Mouse (Mus musculus) kidney, adult 9 months (tissue): Measurements from ENCODE around the gene Pfas.

Experiments used
- DNase-seq: peaks from one replicate; pipeline ENCODE4 v3.0.0; 2022

The Pfas gene

GRCm38 (mm10) chr11:69008182-69009121 lies at the start of gene Pfas:
Pfas (minus strand) TSS chr11:69008460.
- peak; percentile 86 for DNase-seq

- DNase-seq = no peak
Observed at GRCm38 (mm10) chr11:69053848-69054247, 45.6 kb upstream of the Pfas start.

GRCm38 (mm10) chr11:69052824-69053421 lies 44.7 kb upstream of the Pfas start:
- no peak for DNase-seq

- no peak for DNase-seq
Observed at GRCm38 (mm10) chr11:69051771-69052170, 43.5 kb upstream of the Pfas start.

- no peak for DNase-seq
Observed at GRCm38 (mm10) chr11:69050748-69051147, 42.5 kb upstream of the Pfas start.

GRCm38 (mm10) chr11:69048151-69048550 lies 39.9 kb upstream of the Pfas start:
- DNase-seq = no peak

- no peak for DNase-seq
Observed at GRCm38 (mm10) chr11:69047592-69047991, 39.3 kb upstream of the Pfas start.

- DNase-seq = no peak
Observed at GRCm38 (mm10) chr11:69046395-69046774, 38.1 kb upstream of the Pfas start.

GRCm38 (mm10) chr11:69045531-69046394 lies 37.5 kb upstream of the Pfas start, which contains the start of gene Aurkb:
Aurkb (plus strand) TSS chr11:69045647.
- DNase-seq = peak; percentile 79

- DNase-seq = no peak
Observed at GRCm38 (mm10) chr11:69038173-69038572, 29.9 kb upstream of the Pfas start.

GRCm38 (mm10) chr11:69037231-69038061 lies 29.2 kb upstream of the Pfas start:
- DNase-seq = peak; percentile 89

GRCm38 (mm10) chr11:69036486-69037230 lies 28.4 kb upstream of the Pfas start:
- peak; percentile 92 for DNase-seq

- DNase-seq = peak; percentile 95
Observed at GRCm38 (mm10) chr11:69035849-69036248, 27.6 kb upstream of the Pfas start.

- no peak for DNase-seq
Observed at GRCm38 (mm10) chr11:69035411-69035810, 27.2 kb upstream of the Pfas start.

GRCm38 (mm10) chr11:69034585-69034984 lies 26.3 kb upstream of the Pfas start:
- DNase-seq = no peak

GRCm38 (mm10) chr11:69033552-69033951 lies 25.3 kb upstream of the Pfas start:
- DNase-seq = no peak

GRCm38 (mm10) chr11:69028805-69029204 lies 20.5 kb upstream of the Pfas start:
- no peak for DNase-seq

- no peak for DNase-seq
Observed at GRCm38 (mm10) chr11:69026562-69026961, 18.3 kb upstream of the Pfas start.

- DNase-seq = no peak
Observed at GRCm38 (mm10) chr11:69020691-69021090, 12.4 kb upstream of the Pfas start.

- DNase-seq = no peak
Observed at GRCm38 (mm10) chr11:69016755-69017154, 8.5 kb upstream of the Pfas start.
